Mouse (Mus musculus) myocyte (in vitro differentiated cells): Measurements from ENCODE around the gene Ncor1. TPM values are rescaled to one million over a fixed set of nuclear protein-coding genes. Genes with fewer than 3 reads are reported as not detected.
A peak's percentile ranks its signal among the peaks of the same experiment; 100 is the strongest.
"Not testable (repeated sequence)": the region's sequence is repeated elsewhere in the genome, so short reads cannot be mapped to it uniquely, and the experiment has no call there.

Source experiments
- H3K27me3 ChIP-seq: one replicate; pipeline ENCODE4 v1.6.1; 2011; ENCODE audit not compliant: control insufficient read depth, insufficient read depth, insufficient read length
- H3K36me3 ChIP-seq: one replicate; pipeline ENCODE4 v1.6.1; 2011; ENCODE audit not compliant: control insufficient read depth, insufficient read depth
- H3K4me2 ChIP-seq: one replicate; pipeline ENCODE4 v1.6.1; 2011; ENCODE audit warnings: low read depth, control low read depth
- H3K4me3 ChIP-seq: one replicate; pipeline ENCODE4 v1.5.1; 2011; ENCODE audit warnings: mild to moderate bottlenecking, control low read depth, moderate library complexity
- H3K79me2 ChIP-seq: one replicate; pipeline ENCODE4 v1.6.1; 2011; ENCODE audit not compliant: control insufficient read depth, insufficient read depth
- H3ac ChIP-seq: one replicate; pipeline ENCODE4 v1.6.1; 2011; ENCODE audit not compliant: control insufficient read depth, insufficient read length
- CEBPB ChIP-seq: IDR thresholded peaks from 2 replicates; pipeline ENCODE4 v1.6.1; 2011; ENCODE audit warnings: mild to moderate bottlenecking, moderate library complexity; ENCODE audit not compliant: poor library complexity, insufficient read depth, severe bottlenecking
- E2F4 ChIP-seq: IDR thresholded peaks from one replicate; pipeline ENCODE4 v1.6.1; 2011; ENCODE audit warnings: mild to moderate bottlenecking, control low read depth, moderate library complexity; ENCODE audit not compliant: insufficient read depth
- MAX ChIP-seq: IDR thresholded peaks from one replicate; pipeline ENCODE4 v1.6.1; 2011; ENCODE audit warnings: low read depth, mild to moderate bottlenecking, control low read depth
- MYOD1 ChIP-seq, 3 experiments: IDR thresholded peaks; one replicate each; pipeline ENCODE4 v1.6.1; 2011; ENCODE audit warnings: control low read depth in 2 of 3, low read depth in 2 of 3, mild to moderate bottlenecking in 2 of 3, moderate library complexity in 1 of 3; ENCODE audit not compliant: insufficient read length in 2 of 3, control insufficient read depth in 1 of 3
- MYOG ChIP-seq, 3 experiments: IDR thresholded peaks; one replicate each; pipeline ENCODE4 v1.6.1; 2011; ENCODE audit warnings: control low read depth in 2 of 3, low read depth in 2 of 3, mild to moderate bottlenecking in 2 of 3; ENCODE audit not compliant: insufficient read length in 2 of 3, control insufficient read depth in 1 of 3, insufficient read depth in 1 of 3
- POLR2A ChIP-seq: IDR thresholded peaks from one replicate; pipeline ENCODE4 v1.6.1; 2011; ENCODE audit warnings: low read depth, mild to moderate bottlenecking, control low read depth, moderate library complexity; ENCODE audit not compliant: insufficient read length
- POLR2AphosphoS2 ChIP-seq: IDR thresholded peaks from one replicate; pipeline ENCODE4 v1.6.1; 2011; ENCODE audit warnings: low read depth, control low read depth; ENCODE audit not compliant: insufficient read length
- REST ChIP-seq: IDR thresholded peaks from one replicate; pipeline ENCODE4 v1.6.1; 2011; ENCODE audit warnings: mild to moderate bottlenecking, control low read depth, moderate library complexity; ENCODE audit not compliant: insufficient read depth, insufficient read length
- SRF ChIP-seq: IDR thresholded peaks from one replicate; pipeline ENCODE4 v1.6.1; 2011; ENCODE audit warnings: low read depth; ENCODE audit not compliant: control insufficient read depth, insufficient read length
- TCF12 ChIP-seq: IDR thresholded peaks from one replicate; pipeline ENCODE4 v1.6.1; 2011; ENCODE audit warnings: mild to moderate bottlenecking, control low read depth; ENCODE audit not compliant: poor library complexity, insufficient read depth, severe bottlenecking
- TCF3 ChIP-seq: IDR thresholded peaks from one replicate; pipeline ENCODE4 v1.6.1; 2011; ENCODE audit warnings: low read depth, control low read depth; ENCODE audit not compliant: insufficient read length
- USF1 ChIP-seq: IDR thresholded peaks from one replicate; pipeline ENCODE4 v1.6.1; 2011; ENCODE audit warnings: low read depth, mild to moderate bottlenecking, control low read depth, moderate library complexity
- polyA plus RNA-seq: library from polyadenylated mRNA; unstranded; fragments of >200 nt; fragmentation: generic; extraction: Trizol; gene quantifications from one replicate; pipeline ENCODE4 v1.2.1, GENCODE M21; 2012; ENCODE audit warnings: missing spikeins

The Ncor1 gene
- polyA plus RNA-seq, 1 experiment, result 41.0 TPM

- no peaks in the 10 kb centered on the region for H3K79me2 ChIP-seq
- no peak overlapping the region for H3K4me2 ChIP-seq
- H3K36me3 ChIP-seq, result peaks cover 7% of the 10 kb centered on the region
- TF ChIP-seq MAX (no peak), REST (no peak), MYOD1 (IDR thresholded peaks at IDR 0.05; ENCODE audit: control insufficient read depth in 1 of 3, insufficient read length in 2 of 3, low read depth in 2 of 3) (no peak), SRF (no peak), MYOG (IDR thresholded peaks at IDR 0.05; ENCODE audit: control insufficient read depth in 1 of 3, insufficient read depth in 1 of 3, insufficient read length in 2 of 3, low read depth in 2 of 3) (no peak), POLR2AphosphoS2 (no peak), TCF3 (no peak), TCF12 (no peak), E2F4 (no peak), USF1 (no peak), POLR2A (no peak), CEBPB (no peak)
- no peaks in the 10 kb centered on the region for H3K27me3 ChIP-seq
- H3K4me3 ChIP-seq, result no peak overlapping the region
- no peak overlapping the region for H3ac ChIP-seq
These were observed 48.7 kb downstream of the Ncor1 start for GRCm38 (mm10) chr11:62409611-62410010.

DNA sequence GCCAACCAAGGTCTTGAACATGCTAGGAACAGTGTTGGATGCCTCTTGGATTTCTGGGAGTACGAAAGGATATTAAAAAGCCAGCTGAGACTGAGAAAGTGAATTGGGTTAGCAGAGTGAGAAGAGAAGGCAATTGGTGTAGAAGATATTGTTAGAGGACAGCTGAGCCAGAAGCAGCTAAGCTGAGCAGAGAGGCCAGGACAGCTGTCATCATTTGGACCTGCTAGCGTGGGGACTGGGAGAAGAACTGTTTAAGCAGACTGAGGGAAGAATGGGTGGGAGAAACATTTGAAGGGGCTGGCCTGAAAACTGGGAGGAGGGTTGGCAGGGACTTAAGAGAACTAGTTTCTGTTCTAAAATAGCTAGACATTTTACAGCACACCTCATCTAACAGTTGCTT is 49.5 kb downstream of the Ncor1 start:
- Histone ChIP-seq H3K79me2 (no peaks in the 10 kb centered on the region), H3K4me3 (no peak overlapping the region), H3K4me2 (no peak overlapping the region), H3K27me3 (no peaks in the 10 kb centered on the region), H3ac (no peak overlapping the region), H3K36me3 (peaks cover 7% of the 10 kb centered on the region)
- TF ChIP-seq USF1 (no peak), SRF (no peak), REST (no peak), MYOD1 (IDR thresholded peaks at IDR 0.05; ENCODE audit: control insufficient read depth in 1 of 3, insufficient read length in 2 of 3, low read depth in 2 of 3) (peak in 1 of 3 experiments; percentile 41), CEBPB (no peak), MAX (no peak), TCF12 (no peak), MYOG (IDR thresholded peaks at IDR 0.05; ENCODE audit: control insufficient read depth in 1 of 3, insufficient read depth in 1 of 3, insufficient read length in 2 of 3, low read depth in 2 of 3) (peak in 2 of 3 experiments; percentile 19 to 24)

DNA sequence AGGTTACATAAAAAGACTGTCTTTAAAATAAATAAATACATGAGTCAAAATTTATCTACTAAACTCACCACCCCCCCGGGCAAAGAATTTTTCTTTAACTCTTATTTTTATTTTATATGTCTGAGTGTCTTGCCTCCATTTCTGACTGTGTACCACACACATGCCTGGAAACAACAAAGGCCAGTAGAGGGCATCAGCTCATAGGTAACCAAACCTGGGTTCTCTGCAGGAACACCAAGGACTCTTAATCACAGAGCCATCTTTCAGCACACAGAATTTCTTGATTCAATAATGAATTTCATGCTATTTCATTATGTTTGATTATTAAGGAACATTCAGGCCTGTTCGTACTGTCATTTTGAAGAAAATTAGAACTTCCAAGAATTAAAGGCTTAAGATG is 61.9 kb downstream of the Ncor1 start:
- H3K4me3 ChIP-seq, result no peak overlapping the region
- no peak overlapping the region for H3K4me2 ChIP-seq
- H3K79me2 ChIP-seq, result no peaks in the 10 kb centered on the region
- H3K27me3 ChIP-seq, result no peaks in the 10 kb centered on the region
- H3K36me3 ChIP-seq, result peaks cover 42% of the 10 kb centered on the region
- no peak overlapping the region for H3ac ChIP-seq
- TF ChIP-seq MYOG (IDR thresholded peaks at IDR 0.05; ENCODE audit: control insufficient read depth in 1 of 3, insufficient read depth in 1 of 3, insufficient read length in 2 of 3, low read depth in 2 of 3) (no peak), REST (no peak), POLR2AphosphoS2 (no peak), POLR2A (no peak), TCF3 (no peak), MYOD1 (IDR thresholded peaks at IDR 0.05; ENCODE audit: control insufficient read depth in 1 of 3, insufficient read length in 2 of 3, low read depth in 2 of 3) (no peak), E2F4 (no peak), USF1 (no peak), CEBPB (no peak), SRF (no peak)

GRCm38 (mm10) chr11:62388331-62388679 is 70.0 kb downstream of the Ncor1 start:
- H3K36me3 ChIP-seq, result peaks cover 55% of the 10 kb centered on the region
- H3K4me2 ChIP-seq, result no peak overlapping the region
- no peaks in the 10 kb centered on the region for H3K27me3 ChIP-seq
- no peak overlapping the region for H3K4me3 ChIP-seq
- no peaks in the 10 kb centered on the region for H3K79me2 ChIP-seq
- TF ChIP-seq MYOG (IDR thresholded peaks at IDR 0.05; ENCODE audit: control insufficient read depth in 1 of 3, insufficient read depth in 1 of 3, insufficient read length in 2 of 3, low read depth in 2 of 3) (no peak), SRF (no peak), POLR2AphosphoS2 (no peak), MYOD1 (IDR thresholded peaks at IDR 0.05; ENCODE audit: control insufficient read depth in 1 of 3, insufficient read length in 2 of 3, low read depth in 2 of 3) (no peak), USF1 (no peak), POLR2A (no peak), E2F4 (no peak), CEBPB (no peak)
- H3ac ChIP-seq, result no peak overlapping the region

GRCm38 (mm10) chr11:62387608-62388330 is 70.6 kb downstream of the Ncor1 start:
- Histone ChIP-seq H3K4me2 (no peak overlapping the region), H3ac (no peak overlapping the region), H3K36me3 (peaks cover 54% of the 10 kb centered on the region), H3K27me3 (no peaks in the 10 kb centered on the region), H3K4me3 (no peak overlapping the region), H3K79me2 (no peaks in the 10 kb centered on the region)
- TF ChIP-seq USF1, result no peak
- no peak for TF ChIP-seq TCF3
- no peak for TF ChIP-seq CEBPB
- no peak for TF ChIP-seq TCF12
- no peak for TF ChIP-seq E2F4
- TF ChIP-seq REST, result no peak
- TF ChIP-seq POLR2A, result no peak
- TF ChIP-seq MAX, result no peak
- no peak for TF ChIP-seq MYOG (IDR thresholded peaks at IDR 0.05; ENCODE audit: control insufficient read depth in 1 of 3, insufficient read depth in 1 of 3, insufficient read length in 2 of 3, low read depth in 2 of 3)
- TF ChIP-seq MYOD1 (IDR thresholded peaks at IDR 0.05; ENCODE audit: control insufficient read depth in 1 of 3, insufficient read length in 2 of 3, low read depth in 2 of 3), result no peak
- TF ChIP-seq SRF, result no peak
- TF ChIP-seq POLR2AphosphoS2, result no peak

DNA sequence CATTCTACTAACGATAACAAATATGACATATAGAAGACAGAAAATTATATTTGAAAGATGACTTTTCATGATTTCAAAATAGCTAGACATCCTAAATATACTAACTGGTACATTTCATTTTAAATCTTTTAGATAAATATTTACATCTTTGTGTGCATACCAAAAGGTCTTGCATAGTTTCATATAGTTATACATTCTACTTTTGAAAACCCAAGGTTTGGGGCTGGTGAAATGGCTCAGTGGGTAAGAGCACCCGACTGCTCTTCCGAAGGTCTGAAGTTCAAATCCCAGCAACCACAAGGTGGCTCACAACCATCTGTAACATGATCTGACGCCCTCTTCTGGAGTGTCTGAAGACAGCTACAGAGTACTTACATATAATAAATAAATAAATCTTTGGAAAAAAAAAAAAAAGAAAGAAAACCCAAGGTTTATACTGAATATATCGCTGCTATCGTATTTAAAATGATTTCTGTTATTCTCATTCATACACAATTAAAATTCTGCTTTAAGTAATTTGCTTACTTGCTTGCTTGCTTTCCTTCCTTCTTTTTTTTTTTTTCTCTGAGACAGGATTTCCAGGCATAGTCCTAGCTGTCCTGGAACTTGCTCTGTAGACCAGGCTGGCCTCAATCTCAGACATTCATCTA is 81.0 kb downstream of the Ncor1 start:
- not testable (repeated sequence) for H3K4me3 ChIP-seq, H3K79me2 ChIP-seq, H3K4me2 ChIP-seq, H3ac ChIP-seq, H3K27me3 ChIP-seq
- peaks cover 64% of the 10 kb centered on the region for H3K36me3 ChIP-seq
